Mouse (Mus musculus): Measurements from ENCODE around the gene Smco4. TPM values are rescaled to one million over a fixed set of nuclear protein-coding genes. Genes with fewer than 3 reads are reported as not detected.
"Not testable (repeated sequence)": the region's sequence is repeated elsewhere in the genome, so short reads cannot be mapped to it uniquely, and the experiment has no call there.

Gene Smco4
- polyA plus RNA-seq, 1 experiment from 2014 or later = 4.5 TPM

DNA sequence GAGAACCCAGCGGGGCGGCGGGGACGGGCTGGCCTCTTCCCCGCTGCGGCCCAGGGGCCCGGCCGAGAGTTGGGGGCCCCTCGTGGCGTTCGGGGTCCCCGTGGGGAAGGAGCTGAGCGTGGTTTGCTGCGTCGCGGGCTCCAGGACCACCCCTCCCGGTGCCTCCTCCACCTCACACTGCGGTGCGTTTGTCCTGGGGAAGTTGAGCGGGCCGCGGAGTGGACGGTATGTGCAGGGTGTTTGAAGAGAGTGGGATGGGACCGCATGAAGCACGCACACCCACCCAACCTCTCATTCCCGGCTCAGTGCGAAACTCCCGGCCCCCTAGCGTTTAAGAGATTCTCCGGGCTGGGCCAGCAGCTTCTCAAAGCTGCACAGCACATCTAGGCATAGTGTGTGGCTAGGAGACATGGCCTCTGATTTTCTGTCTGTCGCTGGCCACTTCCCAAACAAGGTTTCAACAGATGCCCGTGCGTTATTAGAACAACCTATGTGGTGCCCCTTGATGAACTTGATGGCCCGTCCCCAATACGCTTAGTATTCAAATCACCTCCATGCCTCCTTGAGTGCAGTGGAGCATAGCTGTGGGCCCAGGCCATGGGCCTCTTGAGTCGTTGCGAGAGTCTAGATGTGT, 810 bp downstream of the Smco4 start:
- Histone ChIP-seq H3K27me3 (no peaks in the 10 kb centered on the region), H3K36me3 (no peaks in the 10 kb centered on the region), H3K4me3 (replicated peaks) (peak overlapping the region; percentile 89), H3K9ac (peak overlapping the region; percentile 94), H3K4me2 (peak overlapping the region; percentile 91), H3K9me3 (replicated peaks) (no peaks in the 10 kb centered on the region), H3K4me1 (peaks cover 73% of the 10 kb centered on the region), H3K27ac (peak overlapping the region; percentile 91)
- WGBS = 2% methylated on average over 34 of the region's 37 CpGs
- peak; percentile 59 for ATAC-seq (replicated peaks; ENCODE audit: low FRiP score)

DNA sequence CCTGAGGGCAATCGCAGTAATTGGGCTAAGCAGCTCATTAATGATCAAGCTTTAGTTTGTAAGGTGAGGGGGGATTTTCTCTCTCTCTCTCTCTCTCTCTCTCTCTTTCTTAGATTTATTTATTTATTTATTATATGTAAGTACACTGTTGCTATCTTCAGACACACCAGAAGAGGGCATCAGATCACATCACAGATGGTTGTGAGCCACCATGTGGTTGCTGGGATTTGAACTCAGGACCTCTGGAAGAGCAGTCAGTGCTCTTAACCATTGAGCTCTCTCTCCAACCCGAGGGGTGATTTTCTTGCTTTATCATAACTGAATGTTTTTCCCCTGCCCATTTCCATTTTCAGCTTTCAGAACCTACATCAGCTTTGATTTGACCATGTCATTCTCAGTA, 2.0 kb downstream of the Smco4 start:
- Histone ChIP-seq H3K4me1 (peaks cover 70% of the 10 kb centered on the region), H3K4me2 (peak overlapping the region; percentile 91; the same call in 1 of the 2 replicates)
- 88% methylated on average over 2 of the region's 2 CpGs for WGBS
- not testable (repeated sequence) for H3K9me3 ChIP-seq (replicated peaks); H3K27ac ChIP-seq; ATAC-seq (replicated peaks; ENCODE audit: low FRiP score); H3K4me3 ChIP-seq (replicated peaks); H3K9ac ChIP-seq; H3K36me3 ChIP-seq; H3K27me3 ChIP-seq

DNA sequence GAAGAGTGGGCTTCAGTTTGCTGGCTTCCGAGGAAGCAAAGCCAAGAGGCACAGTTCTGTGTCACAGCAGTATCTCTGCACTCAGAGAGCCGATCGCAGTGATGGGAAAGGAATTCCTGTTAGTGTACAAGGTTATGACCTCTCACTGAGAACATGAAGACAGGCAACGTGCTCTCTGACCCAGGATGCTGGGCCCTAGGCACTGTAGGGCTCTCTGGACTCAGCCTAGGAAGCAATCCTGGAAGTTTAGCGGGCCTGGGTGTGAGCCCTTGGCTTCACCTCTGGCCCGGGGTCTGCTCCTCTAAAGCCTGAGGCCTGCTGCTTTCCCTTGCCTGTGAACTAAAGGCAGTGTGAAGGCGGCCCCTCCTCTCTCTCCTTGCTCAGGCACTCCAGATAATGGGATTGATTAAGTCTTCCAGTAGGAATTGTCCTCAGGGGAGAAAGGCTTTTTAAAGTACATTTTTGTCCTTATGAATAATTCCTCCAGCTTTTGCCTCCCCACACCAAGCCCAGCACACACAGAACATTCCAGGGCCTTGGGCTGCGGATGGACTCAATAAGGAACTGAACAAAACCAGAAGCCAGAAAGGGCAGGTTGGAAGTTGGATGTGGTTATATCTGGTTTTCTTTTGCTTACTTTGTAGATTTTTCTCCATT, 2.8 kb downstream of the Smco4 start:
- Histone ChIP-seq H3K4me3 (replicated peaks) (no peak overlapping the region), H3K9me3 (replicated peaks) (no peaks in the 10 kb centered on the region), H3K9ac (no peak overlapping the region), H3K4me2 (0 out of 2 replicates have a peak overlapping the region, but pooled peaks have one; percentile 20), H3K36me3 (no peaks in the 10 kb centered on the region), H3K27ac (peak overlapping the region; percentile 82), H3K27me3 (no peaks in the 10 kb centered on the region), H3K4me1 (peaks cover 63% of the 10 kb centered on the region)
- WGBS = 31% methylated on average over 8 of the region's 8 CpGs
- ATAC-seq (replicated peaks; ENCODE audit: low FRiP score) = no peak

DNA sequence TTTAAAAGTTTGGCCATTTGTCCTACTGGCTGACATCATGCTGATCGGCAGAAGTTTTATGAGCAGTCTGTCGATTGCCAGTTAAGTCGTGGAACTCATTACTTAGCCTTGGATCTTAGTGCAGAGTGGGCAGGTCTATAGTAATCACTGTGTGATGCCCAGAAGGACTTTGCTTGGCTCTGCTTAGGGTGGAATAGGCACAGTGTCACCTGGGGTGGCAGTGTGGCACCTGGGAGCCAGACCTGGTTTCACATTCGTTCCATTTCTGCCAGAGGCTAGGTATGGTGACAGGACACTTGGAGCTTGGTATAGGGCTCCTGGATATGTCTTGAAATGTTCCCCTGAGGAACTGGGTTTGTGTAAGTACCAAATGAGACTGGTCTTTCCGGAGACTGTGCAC, 6.8 kb downstream of the Smco4 start:
- no peak overlapping the region for H3K9ac ChIP-seq
- no peak for ATAC-seq (replicated peaks; ENCODE audit: low FRiP score)
- H3K4me2 ChIP-seq = no peak overlapping the region
- H3K36me3 ChIP-seq = no peaks in the 10 kb centered on the region
- no peak overlapping the region for H3K27ac ChIP-seq
- H3K4me3 ChIP-seq (replicated peaks) = no peak overlapping the region
- peaks cover 71% of the 10 kb centered on the region for H3K4me1 ChIP-seq
- no peaks in the 10 kb centered on the region for H3K9me3 ChIP-seq (replicated peaks)
- no peaks in the 10 kb centered on the region for H3K27me3 ChIP-seq
- 71% methylated on average over 5 of the region's 5 CpGs for WGBS

DNA sequence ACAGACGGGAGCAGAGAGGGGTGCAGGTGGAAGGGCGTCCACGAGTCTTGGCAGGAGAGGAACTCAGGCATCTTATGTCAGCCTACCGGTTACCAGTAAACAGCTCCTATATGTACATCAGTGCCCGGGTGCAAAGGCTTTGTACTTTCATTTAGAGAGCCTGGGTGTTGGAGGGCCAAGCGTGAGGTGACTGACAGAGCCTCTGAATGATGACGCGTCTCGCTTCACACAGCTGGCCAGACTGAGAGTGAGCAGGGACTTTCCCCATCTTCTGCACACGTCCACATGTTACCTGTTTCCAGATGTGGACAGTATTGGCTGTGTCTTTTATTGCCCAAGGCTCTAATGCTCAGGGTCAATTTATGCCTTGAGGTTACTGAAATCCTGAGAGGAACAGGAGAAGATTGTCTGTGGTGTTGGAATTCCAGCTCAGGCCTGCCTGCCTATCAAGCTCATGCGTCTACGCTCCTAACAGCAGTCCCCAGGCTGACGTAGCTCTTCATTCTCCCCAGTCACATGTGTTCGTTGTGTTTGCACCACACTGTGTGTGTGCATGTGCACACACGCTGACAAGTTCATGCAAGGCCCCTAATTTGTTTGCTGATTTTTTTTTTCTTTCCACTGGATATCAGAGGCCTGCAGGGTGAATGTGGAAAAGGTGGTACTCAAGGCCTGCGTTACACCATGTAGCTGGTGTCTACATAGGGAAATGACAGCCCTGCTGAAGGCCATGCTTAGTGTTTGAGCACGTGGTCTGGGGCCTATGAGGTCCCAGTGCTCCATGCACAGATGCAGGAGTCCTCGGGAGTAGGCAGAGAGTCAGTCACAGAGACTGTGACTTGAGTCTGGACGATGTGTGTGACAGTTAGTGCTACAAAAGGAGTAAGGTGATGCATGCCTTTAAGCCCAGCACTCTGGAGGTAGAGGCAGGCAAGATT, 8.4 kb downstream of the Smco4 start:
- H3K9ac ChIP-seq = no peak overlapping the region
- H3K27ac ChIP-seq = peak overlapping the region; percentile 49; the same call in 1 of the 2 replicates
- H3K9me3 ChIP-seq (replicated peaks) = no peaks in the 10 kb centered on the region
- 80% methylated on average over 19 of the region's 19 CpGs for WGBS
- no peak overlapping the region for H3K4me2 ChIP-seq
- H3K4me1 ChIP-seq = peaks cover 70% of the 10 kb centered on the region
- no peak for ATAC-seq (replicated peaks; ENCODE audit: low FRiP score)
- H3K36me3 ChIP-seq = no peaks in the 10 kb centered on the region
- no peaks in the 10 kb centered on the region for H3K27me3 ChIP-seq
- H3K4me3 ChIP-seq (replicated peaks) = no peak overlapping the region

DNA sequence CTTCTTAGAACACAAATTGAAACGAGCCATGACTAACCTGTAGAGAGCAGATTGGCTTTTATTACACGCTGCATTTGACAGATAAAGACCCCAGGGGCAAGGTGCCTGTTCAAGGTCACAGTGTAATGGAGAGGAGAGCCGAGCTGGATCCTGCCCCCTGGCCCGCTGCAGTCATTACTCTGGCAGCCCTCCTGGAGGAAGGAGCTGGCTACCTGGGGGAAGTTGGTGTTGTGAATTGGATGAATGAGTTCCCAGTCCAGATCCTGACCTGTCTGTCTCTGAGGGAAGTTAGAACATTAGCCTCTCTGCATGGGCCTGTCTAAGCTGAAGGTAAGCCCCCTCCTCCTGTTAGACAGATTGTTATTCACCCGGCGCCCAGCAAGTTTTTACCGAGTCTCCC, 9.2 kb downstream of the Smco4 start:
- Histone ChIP-seq H3K4me1 (peaks cover 71% of the 10 kb centered on the region), H3K9me3 (replicated peaks) (no peaks in the 10 kb centered on the region), H3K4me3 (replicated peaks) (no peak overlapping the region), H3K36me3 (no peaks in the 10 kb centered on the region), H3K4me2 (no peak overlapping the region), H3K9ac (no peak overlapping the region), H3K27ac (peak overlapping the region; percentile 49; the same call in 1 of the 2 replicates), H3K27me3 (no peaks in the 10 kb centered on the region)
- 0 out of 2 replicates have a peak, but pooled peaks have one; percentile 12 for ATAC-seq (replicated peaks; ENCODE audit: low FRiP score)
- 38% methylated on average over 7 of the region's 7 CpGs for WGBS

DNA sequence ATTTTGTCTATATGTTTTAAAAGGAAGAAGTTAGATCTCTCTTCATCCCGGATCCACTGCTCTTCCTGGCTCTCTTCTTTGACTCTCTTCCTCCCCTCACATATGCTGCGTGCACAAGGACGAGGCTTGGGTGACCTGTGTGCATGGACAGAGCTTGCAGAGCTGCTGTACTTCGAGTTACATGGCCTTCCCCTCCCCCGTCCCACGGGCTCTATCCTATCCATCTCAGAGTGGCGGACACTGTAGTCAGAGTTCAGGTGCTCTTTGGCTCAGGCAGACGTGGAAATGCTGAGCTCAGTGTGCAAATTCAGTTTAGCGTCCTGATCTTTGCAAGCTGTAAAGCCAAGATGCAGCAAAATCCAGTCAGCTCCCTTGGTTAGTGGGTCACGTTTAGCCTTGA, 10.1 kb downstream of the Smco4 start:
- Histone ChIP-seq H3K36me3 (no peaks in the 10 kb centered on the region), H3K4me1 (peaks cover 73% of the 10 kb centered on the region), H3K4me3 (replicated peaks) (no peak overlapping the region), H3K27me3 (no peaks in the 10 kb centered on the region), H3K9me3 (replicated peaks) (no peaks in the 10 kb centered on the region), H3K4me2 (no peak overlapping the region), H3K9ac (no peak overlapping the region), H3K27ac (peak overlapping the region; percentile 49)
- ATAC-seq (replicated peaks; ENCODE audit: low FRiP score) = no peak
- WGBS = 53% methylated on average over 10 of the region's 10 CpGs

DNA sequence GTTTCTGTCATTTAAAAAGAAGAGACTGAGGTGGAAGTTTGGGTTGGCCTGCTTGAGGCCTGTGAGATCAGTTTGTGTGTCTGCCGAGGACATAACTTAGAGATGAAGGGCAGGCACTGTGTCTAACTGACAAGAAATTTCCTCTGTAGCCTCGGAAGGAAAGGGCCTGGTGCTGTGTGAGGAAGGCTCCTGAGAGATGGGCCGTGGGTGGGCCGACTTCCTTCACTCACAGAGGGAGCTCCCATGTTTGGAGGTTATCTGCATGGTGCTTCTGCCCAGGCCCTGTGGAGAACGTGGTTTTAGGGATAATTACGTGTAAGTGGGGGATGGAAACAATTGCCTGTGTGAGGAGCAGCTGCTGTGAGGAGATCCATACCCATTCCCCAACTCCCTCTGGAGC, 10.6 kb downstream of the Smco4 start:
- Histone ChIP-seq H3K4me2 (no peak overlapping the region), H3K27ac (peak overlapping the region; percentile 49; the same call in 1 of the 2 replicates), H3K4me1 (peaks cover 70% of the 10 kb centered on the region), H3K27me3 (no peaks in the 10 kb centered on the region), H3K9ac (no peak overlapping the region), H3K4me3 (replicated peaks) (no peak overlapping the region), H3K9me3 (replicated peaks) (no peaks in the 10 kb centered on the region), H3K36me3 (no peaks in the 10 kb centered on the region)
- WGBS = 43% methylated on average over 6 of the region's 6 CpGs
- ATAC-seq (replicated peaks; ENCODE audit: low FRiP score) = no peak

DNA sequence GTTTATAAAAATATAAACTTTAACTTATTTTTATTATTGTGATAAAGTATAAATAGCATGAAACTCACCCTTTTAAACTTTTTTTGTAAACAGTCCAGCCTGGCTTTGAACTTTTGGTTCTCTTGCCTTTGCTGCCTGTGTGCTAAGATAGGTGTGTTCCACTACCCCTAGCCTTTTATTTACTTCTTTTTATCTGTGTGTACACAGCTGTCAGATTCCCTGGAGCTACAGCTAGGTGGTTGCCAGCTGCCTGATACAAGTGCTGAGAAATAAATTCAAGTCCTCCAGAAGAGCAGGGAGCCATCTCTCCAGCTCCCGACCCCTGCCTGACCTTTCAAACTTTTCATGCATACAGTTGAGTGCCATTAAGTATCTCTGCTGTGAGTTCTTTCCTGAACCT, 12.1 kb downstream of the Smco4 start:
- ATAC-seq (replicated peaks; ENCODE audit: low FRiP score) = no peak

DNA sequence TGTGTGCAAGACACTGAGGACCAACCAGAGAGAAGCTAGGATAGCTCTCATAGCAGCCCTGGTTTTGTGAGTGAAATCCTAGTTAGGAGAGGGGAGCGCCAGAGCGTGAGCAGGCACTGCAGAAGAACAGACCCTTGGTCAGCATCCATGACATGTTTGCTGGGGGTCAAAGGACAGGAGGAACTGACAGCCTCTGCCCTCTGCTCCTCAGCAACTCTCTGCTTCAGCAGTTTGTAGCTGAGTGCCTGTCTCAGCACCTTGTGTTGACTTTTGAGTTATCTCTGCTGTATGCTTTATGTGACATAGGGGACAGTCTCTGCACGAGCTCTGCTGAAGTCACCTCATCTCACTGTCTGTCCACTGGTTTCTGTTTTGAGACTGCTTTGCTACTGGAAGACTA, 13.6 kb downstream of the Smco4 start:
- Histone ChIP-seq H3K4me1 (peaks cover 85% of the 10 kb centered on the region), H3K27ac (peak overlapping the region; percentile 72), H3K4me3 (replicated peaks) (no peak overlapping the region), H3K9ac (no peak overlapping the region), H3K4me2 (no peak overlapping the region), H3K27me3 (no peaks in the 10 kb centered on the region), H3K36me3 (no peaks in the 10 kb centered on the region), H3K9me3 (replicated peaks) (no peaks in the 10 kb centered on the region)
- WGBS = 42% methylated on average over 3 of the region's 3 CpGs
- ATAC-seq (replicated peaks; ENCODE audit: low FRiP score) = peak; percentile 47

More for the DNA sequence above, 12.1 kb downstream of the Smco4 start:
- Histone ChIP-seq H3K27me3 (no peaks in the 10 kb centered on the region), H3K9me3 (replicated peaks) (no peaks in the 10 kb centered on the region), H3K4me1 (peaks cover 79% of the 10 kb centered on the region), H3K27ac (peak overlapping the region; percentile 59; the same call in 1 of the 2 replicates), H3K4me2 (no peak overlapping the region), H3K36me3 (no peaks in the 10 kb centered on the region), H3K9ac (no peak overlapping the region), H3K4me3 (replicated peaks) (no peak overlapping the region)
- WGBS = 26% methylated on average over 1 of the region's 1 CpGs

DNA sequence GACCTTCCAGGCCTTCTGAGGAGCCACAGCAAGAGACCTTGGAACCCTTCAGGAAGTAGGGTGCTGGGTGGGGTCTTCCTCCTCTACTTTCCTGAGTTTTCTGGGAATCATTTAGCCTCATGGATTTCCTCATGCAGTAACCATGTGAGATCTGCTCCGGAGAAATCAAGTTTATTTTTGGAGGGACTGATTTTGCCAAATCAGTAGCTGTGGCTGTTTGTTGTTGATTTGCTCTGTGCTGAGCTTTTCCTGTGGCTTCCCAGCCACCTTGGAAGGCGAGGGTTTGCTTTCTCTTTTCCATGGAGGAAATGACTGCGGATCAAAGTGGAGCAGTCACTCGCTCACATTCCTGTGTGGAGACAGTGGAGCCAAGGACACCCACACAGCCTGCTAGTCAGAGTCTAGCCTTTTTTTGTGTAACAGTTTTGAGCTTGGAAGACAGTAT, 14.2 kb downstream of the Smco4 start:
- H3K27me3 ChIP-seq = no peaks in the 10 kb centered on the region
- H3K4me3 ChIP-seq (replicated peaks) = no peak overlapping the region
- H3K27ac ChIP-seq = peak overlapping the region; percentile 72
- H3K36me3 ChIP-seq = no peaks in the 10 kb centered on the region
- H3K4me2 ChIP-seq = no peak overlapping the region
- no peak overlapping the region for H3K9ac ChIP-seq
- WGBS = 63% methylated on average over 4 of the region's 4 CpGs
- no peaks in the 10 kb centered on the region for H3K9me3 ChIP-seq (replicated peaks)
- no peak for ATAC-seq (replicated peaks; ENCODE audit: low FRiP score)
- peaks cover 85% of the 10 kb centered on the region for H3K4me1 ChIP-seq

DNA sequence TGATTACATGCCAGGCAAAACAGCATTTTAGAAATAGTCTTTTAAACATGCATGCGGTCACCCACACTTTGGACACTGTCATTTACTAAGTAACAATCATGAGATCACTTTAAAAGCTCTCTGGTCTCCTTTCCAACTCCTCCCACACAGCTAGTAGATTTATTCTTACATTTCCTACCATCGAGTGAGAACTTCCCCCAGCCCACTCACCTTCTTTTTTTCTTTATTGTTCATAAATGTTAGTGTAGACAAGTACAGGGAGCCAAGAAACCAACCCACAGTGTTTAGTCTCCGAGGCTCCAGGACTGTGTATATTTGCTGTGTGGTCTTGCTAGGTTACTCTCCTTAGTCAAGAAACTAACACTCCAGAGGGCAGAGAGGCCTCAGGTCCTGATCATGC, 16.1 kb downstream of the Smco4 start:
- H3K9me3 ChIP-seq (replicated peaks) = no peaks in the 10 kb centered on the region
- H3K4me1 ChIP-seq = peaks cover 80% of the 10 kb centered on the region
- no peak overlapping the region for H3K4me3 ChIP-seq (replicated peaks)
- no peaks in the 10 kb centered on the region for H3K27me3 ChIP-seq
- ATAC-seq (replicated peaks; ENCODE audit: low FRiP score) = no peak
- 45% methylated on average over 3 of the region's 3 CpGs for WGBS
- H3K4me2 ChIP-seq = no peak overlapping the region
- no peak overlapping the region for H3K27ac ChIP-seq
- H3K36me3 ChIP-seq = no peaks in the 10 kb centered on the region
- no peak overlapping the region for H3K9ac ChIP-seq
